Mouse (Mus musculus) lung, postnatal 0 days (tissue): ENCODE results near the gene Cdh5. TPM values are rescaled to one million over a fixed set of nuclear protein-coding genes. Genes with fewer than 3 reads are reported as not detected.
"Not testable (repeated sequence)": the region's sequence is repeated elsewhere in the genome, so short reads cannot be mapped to it uniquely, and the experiment has no call there.

Experiments
- ATAC-seq: fragments of 200-750 bp; cut with Nextera tagmentation; 2 replicates; pipeline ENCODE4 v1.8.0; 2017; ENCODE audit warnings: moderate library complexity
- DNase-seq: peaks from one replicate; pipeline ENCODE4 v3.0.0-alpha.2; 2016; ENCODE audit warnings: low spot score
- H3K27ac ChIP-seq: fragments of 300-500 bp; sonication (generic); 2 replicates; pipeline ENCODE4 v1.5.1; 2014; ENCODE audit warnings: antibody characterized with exemption, mild to moderate bottlenecking, low read length, mixed read lengths
- H3K27me3 ChIP-seq: fragments of 300-500 bp; sonication (generic); replicated peaks from 2 replicates; pipeline ENCODE4 v1.6.1; 2014; ENCODE audit warnings: low read length, mixed read lengths; ENCODE audit not compliant: insufficient read depth
- H3K36me3 ChIP-seq: fragments of 300-500 bp; sonication (generic); 2 replicates; pipeline ENCODE4 v1.6.1; 2014; ENCODE audit warnings: low read length, mixed read lengths; ENCODE audit not compliant: insufficient read depth
- H3K4me1 ChIP-seq: fragments of 300-500 bp; sonication (generic); 2 replicates; pipeline ENCODE4 v1.6.1; 2014; ENCODE audit warnings: antibody characterized with exemption, low read depth, low read length, mixed read lengths; ENCODE audit not compliant: insufficient read depth
- H3K4me2 ChIP-seq: fragments of 300-500 bp; sonication (generic); replicated peaks from 2 replicates; pipeline ENCODE4 v1.6.1; 2014; ENCODE audit warnings: low read depth, mild to moderate bottlenecking, low read length, moderate library complexity, mixed read lengths
- H3K4me3 ChIP-seq: fragments of 300-500 bp; sonication (generic); 2 replicates; pipeline ENCODE4 v1.5.1; 2014; ENCODE audit warnings: low read depth, low read length
- H3K9ac ChIP-seq: fragments of 300-500 bp; sonication (generic); replicated peaks from 2 replicates; pipeline ENCODE4 v1.6.1; 2014; ENCODE audit warnings: low read depth, mild to moderate bottlenecking
- H3K9me3 ChIP-seq: fragments of 300-500 bp; sonication (generic); 2 replicates; pipeline ENCODE4 v1.6.1; 2016; ENCODE audit warnings: low read length, mixed read lengths
- CTCF ChIP-seq: IDR thresholded peaks from 2 replicates; pipeline ENCODE4 v1.5.1; 2016; ENCODE audit warnings: antibody characterized with exemption, mild to moderate bottlenecking
- EP300 ChIP-seq: IDR thresholded peaks from 2 replicates; pipeline ENCODE4 v1.6.1; 2016; ENCODE audit warnings: antibody characterized with exemption, mild to moderate bottlenecking, control low read depth
- WGBS: fragments of 180-500 bp; shearing (Covaris S2); extraction: QIAGEN DNeasy Blood & Tissue Kit; methylation state at CpG from one replicate; pipeline ENCODE4 v1.1.7; 2014; 5-methylcytosine and 5-hydroxymethylcytosine counted together
- polyA plus RNA-seq: library from polyadenylated mRNA; unstranded; fragments of >200 nt; fragmentation: Nextera tagmentation; extraction: Ambion mirVana; gene quantifications from 2 replicates; pipeline ENCODE4 v1.2.1, GENCODE M21; 2015

Gene Cdh5
- polyA plus RNA-seq, 1 experiment from 2014 or later = 99.0 TPM

DNA sequence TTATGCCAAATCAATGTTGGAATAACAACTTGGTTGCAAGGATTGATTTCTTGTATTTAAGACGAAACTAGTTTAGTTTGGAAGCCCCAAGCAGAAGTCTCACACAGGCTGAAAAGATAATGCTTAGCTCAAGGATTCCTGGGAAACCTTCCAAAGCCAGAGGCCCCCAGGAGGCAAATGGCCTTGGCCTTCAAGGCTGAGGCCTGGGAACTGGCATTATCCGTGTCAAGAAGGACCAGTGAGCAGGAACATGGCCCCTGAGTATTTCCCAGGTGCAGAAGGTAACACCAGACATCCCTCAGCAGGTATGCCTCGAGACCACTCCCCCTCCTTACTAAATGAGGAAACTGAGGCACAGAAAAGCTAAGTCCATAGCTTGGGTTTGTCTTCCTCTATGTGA, 12.5 kb upstream of the Cdh5 start:
- no peak for TF ChIP-seq EP300
- no peak for TF ChIP-seq CTCF
- Histone ChIP-seq H3K4me3 (no peak overlapping the region), H3K4me1 (no peaks in the 10 kb centered on the region), H3K27me3 (no peaks in the 10 kb centered on the region), H3K9ac (no peak overlapping the region), H3K27ac (no peak overlapping the region), H3K9me3 (no peaks in the 10 kb centered on the region), H3K4me2 (no peak overlapping the region), H3K36me3 (no peaks in the 10 kb centered on the region)
- WGBS = 63% methylated on average over 3 of the region's 3 CpGs
- ATAC-seq (no peak), DNase-seq (no peak)

DNA sequence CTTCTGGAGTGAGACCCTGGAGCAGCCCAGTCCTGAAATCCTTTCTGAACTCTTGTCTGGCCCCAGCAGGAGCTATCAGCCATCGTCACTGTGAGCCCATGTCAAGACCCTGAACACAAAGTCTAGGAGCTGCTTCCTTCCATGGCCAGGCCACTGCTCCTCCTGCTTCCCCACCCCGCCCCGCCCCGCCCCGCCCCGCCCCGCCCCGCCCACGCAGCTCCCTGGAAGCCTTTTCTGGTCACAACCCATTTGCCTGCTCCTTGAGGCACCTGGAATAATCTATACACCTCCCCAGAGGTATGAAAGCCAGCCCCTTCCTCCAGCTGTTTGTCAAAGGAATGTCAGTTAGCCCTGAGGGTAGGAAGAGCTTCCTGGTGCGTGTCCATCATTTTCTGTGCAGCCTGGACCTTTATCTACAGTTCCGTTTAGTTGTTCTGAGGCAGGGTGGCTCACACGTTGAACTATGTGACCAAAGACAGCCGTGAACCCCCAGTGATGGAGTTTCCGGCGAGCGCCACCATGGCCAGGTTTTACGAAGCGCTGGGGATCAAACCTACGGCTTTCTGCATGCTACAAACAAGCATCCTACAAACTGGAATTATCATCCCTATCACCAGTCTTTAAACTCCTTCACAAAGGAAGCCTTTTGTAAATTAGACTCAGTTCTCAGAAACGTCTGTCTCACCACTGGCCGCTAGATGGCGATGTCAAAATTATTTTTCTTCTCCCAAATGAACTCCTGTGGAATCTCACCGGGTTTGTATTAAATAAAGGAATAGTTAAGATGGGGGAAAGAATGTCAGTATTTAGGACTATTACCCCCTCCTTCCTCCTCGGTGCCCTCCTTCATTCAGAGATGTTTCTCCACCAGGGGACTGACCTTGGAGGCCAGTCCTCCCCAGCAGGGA, 10.2 kb upstream of the Cdh5 start:
- H3K27me3 ChIP-seq, H3K9me3 ChIP-seq, ATAC-seq, H3K4me1 ChIP-seq, H3K4me3 ChIP-seq, H3K9ac ChIP-seq, H3K27ac ChIP-seq, H3K4me2 ChIP-seq, H3K36me3 ChIP-seq: not testable (repeated sequence)
- peak; percentile 62 for TF ChIP-seq CTCF
- peak; percentile 46 for DNase-seq
- WGBS = 13% methylated on average over 16 of the region's 24 CpGs

DNA sequence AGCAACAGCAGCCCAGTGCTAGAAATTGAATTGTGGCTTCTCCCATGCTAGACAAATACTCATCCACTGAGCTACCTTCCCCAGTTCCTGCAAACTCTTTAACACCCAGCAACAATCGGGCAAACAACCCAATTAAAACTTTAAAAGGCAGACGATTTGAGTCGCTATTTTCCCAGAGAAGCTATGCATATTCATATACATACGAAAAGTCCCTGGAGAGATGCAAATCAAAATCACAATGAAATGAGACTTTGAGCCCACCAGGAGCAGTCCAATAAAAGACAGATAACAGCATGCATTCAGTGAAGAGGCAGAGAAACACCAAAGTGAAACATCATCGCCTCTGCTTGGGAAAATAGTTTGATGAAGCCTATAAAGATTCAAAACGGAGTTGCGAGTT, 8.1 kb upstream of the Cdh5 start:
- Histone ChIP-seq H3K9ac (no peak overlapping the region), H3K4me3 (no peak overlapping the region), H3K4me2 (no peak overlapping the region), H3K9me3 (no peaks in the 10 kb centered on the region), H3K36me3 (no peaks in the 10 kb centered on the region), H3K4me1 (no peaks in the 10 kb centered on the region), H3K27ac (no peak overlapping the region), H3K27me3 (no peaks in the 10 kb centered on the region)
- no peak for DNase-seq
- WGBS = 64% methylated on average over 7 of the region's 7 CpGs
- TF ChIP-seq EP300 (no peak), CTCF (no peak)
- no peak for ATAC-seq

DNA sequence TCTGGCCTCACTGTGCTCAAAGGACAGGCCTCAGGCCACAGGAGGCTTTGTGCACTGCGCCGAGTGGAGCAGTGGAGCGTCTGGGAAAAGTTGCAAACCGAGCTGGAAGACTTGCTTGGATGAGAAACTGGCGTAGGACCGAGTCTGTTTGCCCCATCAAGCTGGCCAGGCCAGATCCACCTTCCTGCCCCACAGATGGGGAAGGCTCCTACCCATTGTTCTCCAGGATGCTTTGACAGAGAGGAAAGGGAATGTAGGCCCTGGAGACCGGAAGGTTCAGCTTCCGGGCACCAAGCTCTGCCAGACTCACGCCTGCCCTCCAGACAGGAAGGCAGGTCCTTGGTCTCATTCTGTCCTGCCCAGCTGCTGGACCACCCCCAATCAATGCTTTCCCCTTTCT, 5.8 kb upstream of the Cdh5 start:
- no peaks in the 10 kb centered on the region for H3K4me1 ChIP-seq
- no peak overlapping the region for H3K9ac ChIP-seq
- no peaks in the 10 kb centered on the region for H3K36me3 ChIP-seq
- no peaks in the 10 kb centered on the region for H3K27me3 ChIP-seq
- 48% methylated on average over 9 of the region's 9 CpGs for WGBS
- ATAC-seq = peak; percentile 79
- H3K27ac ChIP-seq = peak overlapping the region; percentile 82
- no peak overlapping the region for H3K4me2 ChIP-seq
- TF ChIP-seq CTCF (no peak), EP300 (peak; percentile 90)
- peak; percentile 68 for DNase-seq
- no peaks in the 10 kb centered on the region for H3K9me3 ChIP-seq
- no peak overlapping the region for H3K4me3 ChIP-seq

DNA sequence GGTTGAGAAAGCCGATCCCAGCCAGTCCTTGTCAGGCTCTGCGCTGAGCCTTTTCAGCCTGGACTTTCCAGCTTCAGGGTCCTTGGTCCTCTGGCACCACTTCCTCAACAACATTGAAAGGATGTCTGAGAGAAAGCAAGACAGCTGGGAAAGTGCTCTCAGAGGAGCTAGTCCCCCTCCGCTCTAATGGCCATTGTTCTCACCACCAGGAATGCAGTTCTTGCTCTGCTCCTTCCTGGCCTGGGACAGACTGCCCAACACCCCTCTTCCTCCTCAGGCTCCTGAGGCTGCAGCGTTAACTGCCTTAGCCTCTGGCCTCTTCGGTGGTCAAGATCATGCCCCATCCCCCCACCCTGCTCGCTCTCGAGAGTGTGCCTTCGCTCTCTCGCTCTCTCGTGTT, 4.8 kb upstream of the Cdh5 start:
- Histone ChIP-seq H3K27me3 (no peaks in the 10 kb centered on the region), H3K4me2 (no peak overlapping the region), H3K4me3 (no peak overlapping the region), H3K4me1 (no peaks in the 10 kb centered on the region), H3K9ac (no peak overlapping the region), H3K36me3 (no peaks in the 10 kb centered on the region), H3K27ac (peak overlapping the region; percentile 82), H3K9me3 (no peaks in the 10 kb centered on the region)
- 29% methylated on average over 10 of the region's 10 CpGs for WGBS
- DNase-seq = peak; percentile 59
- TF ChIP-seq EP300 = no peak
- TF ChIP-seq CTCF = no peak
- ATAC-seq = peak; percentile 48

DNA sequence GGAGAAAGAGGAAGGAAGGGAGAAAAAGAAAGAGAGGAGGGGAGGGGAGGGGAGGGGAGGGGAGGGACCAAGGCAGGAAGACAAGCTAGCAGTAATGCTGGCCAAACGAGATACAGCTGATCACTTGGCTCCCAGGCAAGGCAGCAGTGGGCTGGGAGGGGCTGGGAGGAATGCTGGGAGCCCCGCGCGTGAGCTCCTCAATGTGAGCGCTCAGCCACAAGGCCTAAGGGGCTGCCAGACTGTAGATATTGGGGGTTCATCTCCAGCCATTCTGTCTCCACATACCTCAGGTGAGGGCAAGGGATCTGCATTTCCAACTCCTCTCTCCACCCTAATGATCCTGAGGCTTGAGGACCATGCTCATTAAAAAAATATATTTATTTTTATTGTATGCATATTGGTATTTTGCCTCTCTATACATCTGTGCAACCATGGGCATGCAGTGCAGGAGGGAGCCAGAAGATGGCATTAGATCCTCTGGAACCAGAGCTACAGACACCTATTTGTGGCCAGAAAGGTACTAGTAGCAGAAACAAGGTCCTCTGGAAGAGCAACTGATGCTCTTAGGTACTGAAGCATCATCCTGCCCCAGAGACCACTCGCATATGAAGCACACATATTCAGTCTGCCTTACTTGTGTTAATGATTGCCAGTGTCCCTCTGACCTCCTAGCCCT, 2.6 kb upstream of the Cdh5 start:
- peak overlapping the region; percentile 82 for H3K27ac ChIP-seq
- ATAC-seq (no peak), DNase-seq (no peak)
- H3K36me3 ChIP-seq = no peaks in the 10 kb centered on the region
- H3K4me2 ChIP-seq = no peak overlapping the region
- WGBS = 20% methylated on average over 6 of the region's 6 CpGs
- no peak overlapping the region for H3K9ac ChIP-seq
- H3K9me3 ChIP-seq = no peaks in the 10 kb centered on the region
- TF ChIP-seq EP300 = no peak
- TF ChIP-seq CTCF = peak; percentile 67
- no peak overlapping the region for H3K4me3 ChIP-seq
- no peaks in the 10 kb centered on the region for H3K4me1 ChIP-seq
- no peaks in the 10 kb centered on the region for H3K27me3 ChIP-seq
